Mouse (Mus musculus) cerebellum, postnatal 36 days (tissue): ENCODE measurements at regions not wholly inside any gene's neighbourhood (a gene's known extent, or its start where the extent isn't known, plus 50 kb on each side); places are given as distances from the start of the nearest gene placed in this dataset.
A peak's percentile ranks its signal among the peaks of the same experiment; 100 is the strongest.
"Not testable (repeated sequence)": the region's sequence is repeated elsewhere in the genome, so short reads cannot be mapped to it uniquely, and the experiment has no call there.

ENCODE experiments used
- DNase-seq, 2 experiments: peaks; one replicate each; pipeline ENCODE4 v3.0.0; 2021 to 2022; ENCODE audit warnings: mixed read lengths in 2 of 2

- peak; percentile 64 to 65 for DNase-seq
These were observed 69.9 kb upstream of the Zfp825 start for GRCm38 (mm10) chr13:74563483-74564330.

- DNase-seq, result not testable (repeated sequence)
These were observed 70.5 kb upstream of the Zfp825 start for GRCm38 (mm10) chr13:74564331-74564727.

GRCm38 (mm10) chr13:74569967-74570366 lies 69.4 kb upstream of the Erap1 start:
- not testable (repeated sequence) for DNase-seq
